Comparison of ENCODE assay signal across 8 mouse cellular contexts in genomic region chr6:114922355-114923096, GRCm38 (mm10). TPM values are rescaled to one million over a fixed set of nuclear protein-coding genes. Genes with fewer than 3 reads are reported as not detected.
DNase-seq lines count a peak whose midpoint lies in the region; ATAC-seq and TF ChIP-seq lines count a peak whose summit lies in the region.
"Not testable (repeated sequence)": the region's sequence is repeated elsewhere in the genome, so short reads cannot be mapped to it uniquely, and the experiment has no call there.

No protein-coding gene starts in this region.

- H3K36me3 ChIP-seq in forebrain, postnatal 0 days (ENCODE audit: insufficient read depth); kidney, postnatal 0 days (ENCODE audit: insufficient read depth, low read length); liver, postnatal 0 days (replicated peaks; ENCODE audit: insufficient read depth, low read length); myocyte (ENCODE audit: control insufficient read depth, insufficient read depth): not testable (repeated sequence)

- TF ChIP-seq CTCF in forebrain, postnatal 0 days (IDR thresholded peaks at IDR 0.05; ENCODE audit: low read depth) = peak; percentile 57
- TF ChIP-seq CTCF in kidney, postnatal 0 days (IDR thresholded peaks at IDR 0.05; ENCODE audit: low read depth) = peak; percentile 61
- peak; percentile 73 for TF ChIP-seq CTCF in liver, postnatal 0 days (IDR thresholded peaks at IDR 0.05; ENCODE audit: low read depth)

- H3ac ChIP-seq in myocyte (ENCODE audit: control insufficient read depth, insufficient read length) = not testable (repeated sequence)

- peak; percentile 80 for DNase-seq in CD4-positive, CD25-positive, alpha-beta regulatory T cell, adult 2 months (ENCODE audit: low read depth, low spot score)
- peak; percentile 67 for DNase-seq in ZHBTc4 (ENCODE audit: low read depth, low spot score)
- peak; percentile 58 for DNase-seq in embryo, embryonic 10.5 days (ENCODE audit: low spot score)
- not testable (repeated sequence) for DNase-seq in forebrain, postnatal 0 days; kidney, postnatal 0 days (ENCODE audit: low spot score)
- DNase-seq in liver, postnatal 0 days = peak; percentile 64
- DNase-seq in thymus, postnatal 0 days (ENCODE audit: low spot score) = peak; percentile 68

- not testable (repeated sequence) for H3K27ac ChIP-seq in forebrain, postnatal 0 days (ENCODE audit: low read depth, low read length); kidney, postnatal 0 days; liver, postnatal 0 days (ENCODE audit: low read depth)

- H3K9me3 ChIP-seq in forebrain, postnatal 0 days (ENCODE audit: low read length); kidney, postnatal 0 days (replicated peaks; ENCODE audit: low read length); liver, postnatal 0 days (ENCODE audit: low read length): not testable (repeated sequence)

- not testable (repeated sequence) for H3K4me2 ChIP-seq in forebrain, postnatal 0 days (ENCODE audit: low read depth); kidney, postnatal 0 days (ENCODE audit: low read length); liver, postnatal 0 days (ENCODE audit: low read depth, low read length)
- peak overlapping the region; percentile 90 for H3K4me2 ChIP-seq in myocyte (ENCODE audit: low read depth)

- WGBS in forebrain, postnatal 0 days = 78% methylated on average over 7 of the region's 7 CpGs
- 72% methylated on average over 7 of the region's 7 CpGs for WGBS in kidney, postnatal 0 days
- 51% methylated on average over 7 of the region's 7 CpGs for WGBS in liver, postnatal 0 days (ENCODE audit: insufficient replicate concordance)

- not testable (repeated sequence) for ATAC-seq in forebrain, postnatal 0 days; kidney, postnatal 0 days (replicated peaks; ENCODE audit: low FRiP score, low read depth); liver, postnatal 0 days

- peaks cover 41% of the 10 kb centered on the region for H3K79me2 ChIP-seq in myocyte (ENCODE audit: control insufficient read depth, insufficient read depth)

- not testable (repeated sequence) for H3K9ac ChIP-seq in forebrain, postnatal 0 days; kidney, postnatal 0 days (ENCODE audit: low read depth, low read length); liver, postnatal 0 days (replicated peaks)

- not testable (repeated sequence) for TF ChIP-seq EP300 in liver, postnatal 0 days (IDR thresholded peaks at IDR 0.05; ENCODE audit: low read depth)

- not testable (repeated sequence) for H3K27me3 ChIP-seq in forebrain, postnatal 0 days (ENCODE audit: insufficient read depth, low read length); kidney, postnatal 0 days (ENCODE audit: insufficient read depth, low read length); liver, postnatal 0 days (ENCODE audit: insufficient read depth, low read length); myocyte (ENCODE audit: control insufficient read depth, insufficient read depth, insufficient read length)

- not testable (repeated sequence) for TF ChIP-seq POLR2A in myocyte (IDR thresholded peaks at IDR 0.05; ENCODE audit: insufficient read length, low read depth)

- H3K4me1 ChIP-seq in forebrain, postnatal 0 days (ENCODE audit: insufficient read depth) = peaks cover 22% of the 10 kb centered on the region
- peaks cover 22% of the 10 kb centered on the region for H3K4me1 ChIP-seq in kidney, postnatal 0 days (replicated peaks; ENCODE audit: insufficient read depth, low read length)
- peaks cover 26% of the 10 kb centered on the region for H3K4me1 ChIP-seq in liver, postnatal 0 days (ENCODE audit: insufficient read depth)

- not testable (repeated sequence) for H3K4me3 ChIP-seq in forebrain, postnatal 0 days (ENCODE audit: low read depth, low read length); kidney, postnatal 0 days (replicated peaks; ENCODE audit: low read depth, low read length); liver, postnatal 0 days (ENCODE audit: low read depth, low read length)
- peak overlapping the region; percentile 88 for H3K4me3 ChIP-seq in myocyte

RNA-seq across cellular contexts. Expression of gene Vgll4, which starts 47.3 kb away (rescaled TPM):
- total RNA-seq in forebrain, postnatal 0 days (2014; rRNA removed) = 59.2 and 72.0 TPM in 2 replicates
- polyA plus RNA-seq in forebrain, postnatal 0 days (2015; fragmentation: Nextera tagmentation; extraction: Ambion mirVana) = 51.8 and 58.0 TPM in 2 replicates
- 97.2 and 99.7 TPM in 2 replicates for polyA plus RNA-seq in kidney, postnatal 0 days (2015; fragmentation: Nextera tagmentation; extraction: Ambion mirVana)
- 11.9 and 14.7 TPM in 2 replicates for polyA plus RNA-seq in liver, postnatal 0 days (2015; fragmentation: Nextera tagmentation; extraction: Ambion mirVana)
- 21.1 TPM for polyA plus RNA-seq in myocyte (2012; fragmentation: generic; extraction: Trizol)
- 74.0 and 90.5 TPM in 2 replicates for polyA plus RNA-seq in thymus, postnatal 0 days (2015; fragmentation: Nextera tagmentation; extraction: Ambion mirVana)
